Mouse (Mus musculus): ENCODE results near the gene D630003M21Rik. TPM values are rescaled to one million over a fixed set of nuclear protein-coding genes. Genes with fewer than 3 reads are reported as not detected.

D630003M21Rik gene
- polyA plus RNA-seq, 1 experiment from 2014 or later = 1.7 TPM

DNA sequence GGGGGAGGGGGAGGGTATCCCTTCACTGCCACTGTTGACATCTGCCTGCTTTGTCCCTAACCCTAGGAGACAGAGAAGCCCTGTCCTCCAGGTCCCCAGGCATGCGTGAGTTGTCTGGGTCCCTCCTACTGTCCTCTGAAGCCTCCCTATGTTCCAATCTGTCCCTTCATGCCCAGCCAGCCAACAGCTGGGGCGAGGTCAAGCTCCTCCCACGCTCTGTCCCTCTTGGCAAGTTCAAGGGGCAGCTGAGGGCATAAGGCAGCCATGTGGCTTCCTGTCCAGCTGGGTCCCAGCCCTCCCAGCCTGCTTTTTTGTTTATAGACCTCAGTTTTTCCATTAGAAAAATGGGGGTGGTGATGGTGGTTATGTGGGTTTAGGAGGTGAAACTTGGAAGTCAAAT, 29.7 kb downstream of the D630003M21Rik start:
- no peak for DNase-seq (ENCODE audit: low spot score)
- no peak for ATAC-seq (ENCODE audit: low FRiP score, low TSS enrichment)
- WGBS = 51% methylated on average over 3 of the region's 3 CpGs
- Histone ChIP-seq H3K36me3 (ENCODE audit: control insufficient read depth, insufficient read depth, low read length) (no peaks in the 10 kb centered on the region), H3K4me1 (replicated peaks; ENCODE audit: control insufficient read depth, insufficient read depth) (no peaks in the 10 kb centered on the region), H3K9ac (ENCODE audit: low read length) (no peak overlapping the region), H3K4me3 (ENCODE audit: low read depth, low read length) (no peak overlapping the region), H3K4me2 (replicated peaks; ENCODE audit: low read depth) (no peak overlapping the region), H3K9me3 (ENCODE audit: control insufficient read depth, low read length) (no peaks in the 10 kb centered on the region), H3K27ac (replicated peaks) (no peak overlapping the region), H3K27me3 (ENCODE audit: control insufficient read depth, insufficient read depth, low read length) (no peaks in the 10 kb centered on the region)
- no peak for TF ChIP-seq EP300 (optimal IDR thresholded peaks at IDR 0.05)
- no peak for TF ChIP-seq CTCF (IDR thresholded peaks at IDR 0.05; ENCODE audit: low read depth)

GRCm38 (mm10) chr2:158198861-158199260, 30.2 kb downstream of the D630003M21Rik start:
- Histone ChIP-seq H3K9ac (ENCODE audit: low read length) (no peak overlapping the region), H3K4me3 (ENCODE audit: low read depth, low read length) (no peak overlapping the region), H3K4me1 (replicated peaks; ENCODE audit: control insufficient read depth, insufficient read depth) (no peaks in the 10 kb centered on the region), H3K27me3 (ENCODE audit: control insufficient read depth, insufficient read depth, low read length) (no peaks in the 10 kb centered on the region), H3K36me3 (ENCODE audit: control insufficient read depth, insufficient read depth, low read length) (no peaks in the 10 kb centered on the region), H3K4me2 (replicated peaks; ENCODE audit: low read depth) (no peak overlapping the region), H3K27ac (replicated peaks) (no peak overlapping the region), H3K9me3 (ENCODE audit: control insufficient read depth, low read length) (no peaks in the 10 kb centered on the region)
- DNase-seq (ENCODE audit: low spot score) = no peak
- WGBS = 80% methylated on average over 6 of the region's 6 CpGs
- ATAC-seq (ENCODE audit: low FRiP score, low TSS enrichment) = no peak
- TF ChIP-seq CTCF (IDR thresholded peaks at IDR 0.05; ENCODE audit: low read depth) = no peak

- H3K27me3 ChIP-seq (ENCODE audit: control insufficient read depth, insufficient read depth, low read length) = no peaks in the 10 kb centered on the region
- H3K4me2 ChIP-seq (replicated peaks; ENCODE audit: low read depth) = no peak overlapping the region
- H3K4me3 ChIP-seq (ENCODE audit: low read depth, low read length) = no peak overlapping the region
- no peaks in the 10 kb centered on the region for H3K9me3 ChIP-seq (ENCODE audit: control insufficient read depth, low read length)
- H3K4me1 ChIP-seq (replicated peaks; ENCODE audit: control insufficient read depth, insufficient read depth) = no peaks in the 10 kb centered on the region
- no peak overlapping the region for H3K9ac ChIP-seq (ENCODE audit: low read length)
- DNase-seq (ENCODE audit: low spot score) (no peak), ATAC-seq (ENCODE audit: low FRiP score, low TSS enrichment) (no peak)
- H3K27ac ChIP-seq (replicated peaks) = no peak overlapping the region
- H3K36me3 ChIP-seq (ENCODE audit: control insufficient read depth, insufficient read depth, low read length) = no peaks in the 10 kb centered on the region
- 67% methylated on average over 5 of the region's 5 CpGs for WGBS
- TF ChIP-seq EP300 (optimal IDR thresholded peaks at IDR 0.05) (no peak), CTCF (IDR thresholded peaks at IDR 0.05; ENCODE audit: low read depth) (no peak)
These were observed 31.1 kb downstream of the D630003M21Rik start for GRCm38 (mm10) chr2:158197971-158198370.

- DNase-seq (ENCODE audit: low spot score) (peak; percentile 51), ATAC-seq (ENCODE audit: low FRiP score, low TSS enrichment) (no peak; the same call in 1 of the 2 replicates)
- 26% methylated on average over 10 of the region's 10 CpGs for WGBS
These were observed 33.9 kb downstream of the D630003M21Rik start for GRCm38 (mm10) chr2:158194945-158195640.

DNA sequence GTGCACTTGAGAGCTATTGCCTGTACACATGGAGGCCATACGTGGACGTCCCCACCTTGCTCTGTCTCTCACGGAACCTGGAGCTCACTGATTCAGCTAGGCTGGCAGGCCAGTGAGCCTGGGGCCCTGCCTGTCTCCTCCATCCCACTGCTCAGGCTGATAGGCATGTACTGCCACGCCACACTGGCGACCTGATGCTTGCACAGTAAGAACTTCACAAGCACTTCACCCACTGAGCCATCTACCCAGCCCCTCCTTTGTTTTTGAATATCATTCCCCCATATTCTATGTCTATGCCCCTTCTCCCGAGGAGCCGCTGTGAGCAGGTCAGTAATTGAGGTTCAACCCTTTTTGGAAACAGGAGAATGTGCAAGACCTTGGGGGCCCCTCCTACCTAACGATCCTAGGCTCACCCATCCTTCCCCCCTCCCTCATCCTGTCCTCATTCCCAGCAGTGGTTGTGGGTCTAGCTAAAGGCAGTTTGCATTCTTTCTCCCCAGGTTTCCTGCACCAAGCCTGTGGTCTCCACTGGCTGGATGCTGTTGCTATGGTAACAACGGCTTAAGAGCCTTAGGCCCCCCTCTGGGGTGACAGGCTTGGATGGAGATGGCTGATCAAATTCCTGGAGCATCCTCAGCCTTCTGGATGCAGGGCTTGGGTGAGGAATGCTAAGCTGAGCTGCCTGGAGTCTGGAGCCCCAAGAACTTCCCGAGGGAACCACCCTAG, 35.2 kb downstream of the D630003M21Rik start:
- peaks cover 4% of the 10 kb centered on the region; the same call in 1 of the 2 replicates for H3K4me1 ChIP-seq (replicated peaks; ENCODE audit: control insufficient read depth, insufficient read depth)
- TF ChIP-seq CTCF (IDR thresholded peaks at IDR 0.05; ENCODE audit: low read depth) = no peak
- TF ChIP-seq EP300 (optimal IDR thresholded peaks at IDR 0.05) = no peak
- no peaks in the 10 kb centered on the region for H3K9me3 ChIP-seq (ENCODE audit: control insufficient read depth, low read length)
- H3K4me3 ChIP-seq (ENCODE audit: low read depth, low read length) = no peak overlapping the region
- 60% methylated on average over 10 of the region's 10 CpGs for WGBS
- H3K4me2 ChIP-seq (replicated peaks; ENCODE audit: low read depth) = no peak overlapping the region
- ATAC-seq (ENCODE audit: low FRiP score, low TSS enrichment) (no peak), DNase-seq (ENCODE audit: low spot score) (no peak)
- no peak overlapping the region for H3K9ac ChIP-seq (ENCODE audit: low read length)
- no peaks in the 10 kb centered on the region for H3K36me3 ChIP-seq (ENCODE audit: control insufficient read depth, insufficient read depth, low read length)
- no peak overlapping the region for H3K27ac ChIP-seq (replicated peaks)
- no peaks in the 10 kb centered on the region for H3K27me3 ChIP-seq (ENCODE audit: control insufficient read depth, insufficient read depth, low read length)

More at GRCm38 (mm10) chr2:158194945-158195640, 33.9 kb downstream of the D630003M21Rik start:
- Histone ChIP-seq H3K9ac (ENCODE audit: low read length) (no peak overlapping the region), H3K4me3 (ENCODE audit: low read depth, low read length) (no peak overlapping the region), H3K27ac (replicated peaks) (no peak overlapping the region), H3K4me2 (replicated peaks; ENCODE audit: low read depth) (no peak overlapping the region), H3K9me3 (ENCODE audit: control insufficient read depth, low read length) (no peaks in the 10 kb centered on the region), H3K36me3 (ENCODE audit: control insufficient read depth, insufficient read depth, low read length) (no peaks in the 10 kb centered on the region), H3K4me1 (replicated peaks; ENCODE audit: control insufficient read depth, insufficient read depth) (peaks cover 4% of the 10 kb centered on the region; the same call in 1 of the 2 replicates), H3K27me3 (ENCODE audit: control insufficient read depth, insufficient read depth, low read length) (no peaks in the 10 kb centered on the region)
- TF ChIP-seq EP300 (optimal IDR thresholded peaks at IDR 0.05) = no peak
- peak; percentile 84 for TF ChIP-seq CTCF (IDR thresholded peaks at IDR 0.05; ENCODE audit: low read depth)

GRCm38 (mm10) chr2:158191098-158191497, 37.9 kb downstream of the D630003M21Rik start:
- DNase-seq (ENCODE audit: low spot score) = peak; percentile 45
- Histone ChIP-seq H3K27ac (replicated peaks) (no peak overlapping the region), H3K4me1 (replicated peaks; ENCODE audit: control insufficient read depth, insufficient read depth) (peaks cover 4% of the 10 kb centered on the region; the same call in 1 of the 2 replicates), H3K9me3 (ENCODE audit: control insufficient read depth, low read length) (no peaks in the 10 kb centered on the region), H3K27me3 (ENCODE audit: control insufficient read depth, insufficient read depth, low read length) (no peaks in the 10 kb centered on the region), H3K4me3 (ENCODE audit: low read depth, low read length) (no peak overlapping the region), H3K36me3 (ENCODE audit: control insufficient read depth, insufficient read depth, low read length) (no peaks in the 10 kb centered on the region), H3K9ac (ENCODE audit: low read length) (no peak overlapping the region), H3K4me2 (replicated peaks; ENCODE audit: low read depth) (no peak overlapping the region)
- peak; percentile 55; the same call in 1 of the 2 replicates for ATAC-seq (ENCODE audit: low FRiP score, low TSS enrichment)
- TF ChIP-seq EP300 (optimal IDR thresholded peaks at IDR 0.05) = no peak
- TF ChIP-seq CTCF (IDR thresholded peaks at IDR 0.05; ENCODE audit: low read depth) = no peak
- WGBS = 24% methylated on average over 7 of the region's 7 CpGs
